Mouse (Mus musculus): Measurements from ENCODE around the gene Ctbp1.

GRCm38 (mm10) chr5:33208533-33209245 is 66.1 kb downstream of the Ctbp1 start:
- TF ChIP-seq CTCF (IDR thresholded peaks at IDR 0.05; ENCODE audit: insufficient read depth, low read length) (no peak), POLR2A (IDR thresholded peaks at IDR 0.05; ENCODE audit: borderline replicate concordance, extremely low read depth, low read depth, low read length) (no peak)
